Mouse (Mus musculus): ENCODE measurements around the gene Zfp658. TPM values are rescaled to one million over a fixed set of nuclear protein-coding genes. Genes with fewer than 3 reads are reported as not detected.
A peak's percentile ranks its signal among the peaks of the same experiment; 100 is the strongest.

Zfp658 gene
- 1 to 10 TPM; 5.2 to 5.5 TPM for total RNA-seq (2021)
- long read RNA-seq, experiment 1, partial matches to known transcripts, result 0 of 5 reads
- long read RNA-seq, experiment 1, other reads (novel, unspliced or antisense), result 4 of 5 reads
- long read RNA-seq, experiment 2, partial matches to known transcripts, result 0 of 2 reads
- long read RNA-seq, experiment 2, other reads (novel, unspliced or antisense), result 1 of 2 reads

GRCm38 (mm10) chr7:43562006-43562633 lies at the start of gene Zfp658:
TSS of gene Zfp658 (plus strand) at chr7:43562256.
- TF ChIP-seq CTCF (IDR thresholded peaks at IDR 0.05), result peak; percentile 5; the same call in 1 of the 2 replicates
- Histone ChIP-seq H3K4me3 (peak within 1 kb of the TSS; percentile 73), H3K27ac (peak within 1 kb of the TSS; percentile 70)
- intact Hi-C loops (cut with DNase I), result loop anchor here (1.0 kb wide), 1 partner anchor 17 kb away; the partner anchor contains the start of gene Zfp719
- DNase-seq (ENCODE audit: extremely low spot score in 1 of 2, low spot score in 2 of 2), result peak; percentile 85 to 86

GRCm38 (mm10) chr7:43512519-43512918 lies 49.5 kb upstream of the Zfp658 start:
- no peak for DNase-seq (ENCODE audit: extremely low spot score in 1 of 2, low spot score in 2 of 2)
- TF ChIP-seq CTCF (IDR thresholded peaks at IDR 0.05), result no peak
- intact Hi-C loops (cut with DNase I), result no loop called here
- Histone ChIP-seq H3K27ac (no peak overlapping the region), H3K4me3 (no peak overlapping the region)

GRCm38 (mm10) chr7:43515076-43515475 lies 47.0 kb upstream of the Zfp658 start:
- intact Hi-C loops (cut with DNase I), result no loop called here
- no peak for TF ChIP-seq CTCF (IDR thresholded peaks at IDR 0.05)
- Histone ChIP-seq H3K27ac (no peak overlapping the region), H3K4me3 (no peak overlapping the region)
- DNase-seq (ENCODE audit: extremely low spot score in 1 of 2, low spot score in 2 of 2), result no peak

GRCm38 (mm10) chr7:43518341-43518740 lies 43.7 kb upstream of the Zfp658 start:
- TF ChIP-seq CTCF (IDR thresholded peaks at IDR 0.05), result no peak
- no peak overlapping the region for H3K4me3 ChIP-seq
- no peak for DNase-seq (ENCODE audit: extremely low spot score in 1 of 2, low spot score in 2 of 2)
- no peak overlapping the region for H3K27ac ChIP-seq
- intact Hi-C loops (cut with DNase I), result no loop called here

- TF ChIP-seq CTCF (IDR thresholded peaks at IDR 0.05), result no peak
- H3K4me3 ChIP-seq, result no peak overlapping the region
- DNase-seq (ENCODE audit: extremely low spot score in 1 of 2, low spot score in 2 of 2), result no peak
Observed at GRCm38 (mm10) chr7:43522776-43523175, 39.3 kb upstream of the Zfp658 start.

GRCm38 (mm10) chr7:43525313-43525712 lies 36.7 kb upstream of the Zfp658 start:
- Histone ChIP-seq H3K27ac (no peak overlapping the region), H3K4me3 (no peak overlapping the region)
- no peak; the same call in 1 of the 2 replicates for TF ChIP-seq CTCF (IDR thresholded peaks at IDR 0.05)
- no peak for DNase-seq (ENCODE audit: extremely low spot score in 1 of 2, low spot score in 2 of 2)
- intact Hi-C loops (cut with DNase I), result no loop called here

More at GRCm38 (mm10) chr7:43522776-43523175, 39.3 kb upstream of the Zfp658 start:
- no peak overlapping the region for H3K27ac ChIP-seq
- intact Hi-C loops (cut with DNase I), result no loop called here

GRCm38 (mm10) chr7:43530216-43530785 lies 31.8 kb upstream of the Zfp658 start:
- intact Hi-C loops (cut with DNase I), result no loop called here
- H3K27ac ChIP-seq, result no peak overlapping the region
- DNase-seq (ENCODE audit: extremely low spot score in 1 of 2, low spot score in 2 of 2), result no peak
- no peak for TF ChIP-seq CTCF (IDR thresholded peaks at IDR 0.05)
- no peak overlapping the region for H3K4me3 ChIP-seq

GRCm38 (mm10) chr7:43532936-43533505 lies 29.0 kb upstream of the Zfp658 start:
- intact Hi-C loops (cut with DNase I), result no loop called here
- no peak overlapping the region for H3K27ac ChIP-seq
- TF ChIP-seq CTCF (IDR thresholded peaks at IDR 0.05), result no peak
- no peak overlapping the region for H3K4me3 ChIP-seq
- DNase-seq (ENCODE audit: extremely low spot score in 1 of 2, low spot score in 2 of 2), result no peak

GRCm38 (mm10) chr7:43538524-43538923 lies 23.5 kb upstream of the Zfp658 start:
- Histone ChIP-seq H3K4me3 (no peak overlapping the region), H3K27ac (no peak overlapping the region)
- DNase-seq (ENCODE audit: extremely low spot score in 1 of 2, low spot score in 2 of 2), result no peak
- intact Hi-C loops (cut with DNase I), result no loop called here
- TF ChIP-seq CTCF (IDR thresholded peaks at IDR 0.05), result no peak

- no peak for DNase-seq (ENCODE audit: extremely low spot score in 1 of 2, low spot score in 2 of 2)
- Histone ChIP-seq H3K4me3 (no peak within 1 kb of the TSS), H3K27ac (peak within 1 kb of the TSS; percentile 15)
- intact Hi-C loops (cut with DNase I), result no loop called here
- TF ChIP-seq CTCF (IDR thresholded peaks at IDR 0.05), result no peak
Observed at GRCm38 (mm10) chr7:43544225-43544977, 17.7 kb upstream of the Zfp658 start, which contains the start of gene Cd33. TSS of gene Cd33 (minus strand) at chr7:43544428.

- Histone ChIP-seq H3K27ac (no peak overlapping the region), H3K4me3 (no peak overlapping the region)
- no peak for DNase-seq (ENCODE audit: extremely low spot score in 1 of 2, low spot score in 2 of 2)
- no peak for TF ChIP-seq CTCF (IDR thresholded peaks at IDR 0.05)
- intact Hi-C loops (cut with DNase I), result no loop called here
Observed at GRCm38 (mm10) chr7:43545656-43546545, 16.2 kb upstream of the Zfp658 start.

Data from left cerebral cortex, adult 2 months (tissue).